Mouse (Mus musculus): ENCODE data around the gene 9130409I23Rik. TPM values are rescaled to one million over a fixed set of nuclear protein-coding genes. Genes with fewer than 3 reads are reported as not detected.

Gene 9130409I23Rik
- polyA plus RNA-seq, 1 experiment from 2014 or later, result not detected

Other genes with a start within 250 kb of the 9130409I23Rik start
- gene H3f3a, start 237.3 kb upstream of the 9130409I23Rik start, polyA plus RNA-seq (2015; fragmentation: Nextera tagmentation; extraction: Ambion mirVana), result 3,132 and 3,199 TPM in 2 replicates
- 39.3 and 40.7 TPM in 2 replicates for gene Sde2, start 200.1 kb upstream of the 9130409I23Rik start, polyA plus RNA-seq (2015; fragmentation: Nextera tagmentation; extraction: Ambion mirVana)
- 0.27 TPM in 2 replicates for gene Lefty2, start 158.1 kb upstream of the 9130409I23Rik start, polyA plus RNA-seq (2015; fragmentation: Nextera tagmentation; extraction: Ambion mirVana)
- 112 and 113 TPM in 2 replicates for gene Pycr2, start 146.9 kb upstream of the 9130409I23Rik start, polyA plus RNA-seq (2015; fragmentation: Nextera tagmentation; extraction: Ambion mirVana)
- 1.8 and 2.2 TPM in 2 replicates for gene Lefty1, start 116.2 kb upstream of the 9130409I23Rik start, polyA plus RNA-seq (2015; fragmentation: Nextera tagmentation; extraction: Ambion mirVana)
- 16.2 and 17.7 TPM in 2 replicates for gene Tmem63a, start 108.9 kb upstream of the 9130409I23Rik start, polyA plus RNA-seq (2015; fragmentation: Nextera tagmentation; extraction: Ambion mirVana)
- gene Ephx1, start 30.3 kb upstream of the 9130409I23Rik start, polyA plus RNA-seq (2015; fragmentation: Nextera tagmentation; extraction: Ambion mirVana), result 4.2 and 4.3 TPM in 2 replicates
- gene Nvl, start 93.0 kb downstream of the 9130409I23Rik start, polyA plus RNA-seq (2015; fragmentation: Nextera tagmentation; extraction: Ambion mirVana), result 49.0 and 52.5 TPM in 2 replicates
- gene Cnih4, start 93.5 kb downstream of the 9130409I23Rik start, polyA plus RNA-seq (2015; fragmentation: Nextera tagmentation; extraction: Ambion mirVana), result 94.1 and 96.1 TPM in 2 replicates
- 40.5 and 44.4 TPM in 2 replicates for gene Wdr26, start 160.8 kb downstream of the 9130409I23Rik start, polyA plus RNA-seq (2015; fragmentation: Nextera tagmentation; extraction: Ambion mirVana)

Measured in limb, embryonic 13.5 days (tissue).